Comparison of ENCODE assay signal across 7 mouse cellular contexts in the genomic region with DNA sequence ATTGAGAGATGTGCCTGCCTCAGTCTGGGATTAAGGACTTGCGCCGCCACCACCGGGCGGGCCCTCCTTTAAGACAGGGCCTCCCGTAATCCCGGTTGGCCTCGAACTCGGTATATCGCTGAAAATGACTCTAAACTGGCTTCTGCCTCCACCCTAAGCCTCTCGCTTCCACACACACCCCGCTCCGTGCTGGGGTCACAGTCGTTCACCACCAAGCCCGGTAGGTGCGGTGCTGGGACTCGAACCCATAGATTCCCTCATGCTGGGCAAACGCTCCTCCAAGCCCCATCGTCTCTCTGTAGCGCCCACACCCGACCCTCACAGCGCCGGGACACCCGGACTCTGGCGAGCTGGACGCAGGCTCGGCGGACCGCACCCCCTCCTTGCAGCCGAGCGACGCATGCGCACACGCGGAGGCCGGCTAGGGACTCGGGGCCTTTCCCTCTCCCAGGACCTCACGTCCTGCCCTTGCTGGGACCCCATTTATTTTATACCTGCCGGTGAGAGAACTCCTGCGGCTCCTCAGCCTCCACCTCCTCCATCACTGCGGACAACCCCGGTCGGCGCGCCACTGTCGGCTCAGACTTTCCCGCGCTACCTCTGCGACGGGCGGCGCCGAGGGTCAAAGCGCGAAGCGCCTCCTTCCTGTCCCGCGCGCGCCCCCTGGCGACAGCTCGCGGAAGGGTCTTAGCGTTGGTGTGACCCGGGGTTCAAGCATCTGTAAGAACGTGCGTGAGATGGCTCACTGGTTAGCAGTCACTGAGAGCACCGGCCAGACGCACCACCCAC. TPM values are rescaled to one million over a fixed set of nuclear protein-coding genes. Genes with fewer than 3 reads are reported as not detected.
DNase-seq lines count a peak whose midpoint lies in the region; ATAC-seq and TF ChIP-seq lines count a peak whose summit lies in the region.

A gene (minus strand): TSS at position 648 of the 789 bp plus-strand sequence.

- no peaks in the 10 kb centered on the region for H3K27me3 ChIP-seq in embryonic facial prominence, embryonic 11.5 days (ENCODE audit: control insufficient read depth, insufficient read depth, low read length)
- no peaks in the 10 kb centered on the region for H3K27me3 ChIP-seq in kidney, adult 2 months (replicated peaks; ENCODE audit: control insufficient read depth, insufficient read depth, low read length)
- no peaks in the 10 kb centered on the region for H3K27me3 ChIP-seq in limb, embryonic 12.5 days
- H3K27me3 ChIP-seq in midbrain, embryonic 15.5 days (replicated peaks): no peaks in the 10 kb centered on the region
- no peaks in the 10 kb centered on the region for H3K27me3 ChIP-seq in spleen, adult 2 months (ENCODE audit: control insufficient read depth, insufficient read depth, low read length)

- peak; percentile 87 for ATAC-seq in embryonic facial prominence, embryonic 11.5 days (replicated peaks; ENCODE audit: insufficient number of reproducible peaks, low FRiP score, low TSS enrichment, low read depth)
- peak; percentile 80 for ATAC-seq in limb, embryonic 12.5 days (ENCODE audit: insufficient number of reproducible peaks, insufficient read depth, low FRiP score, low TSS enrichment, low read depth)
- peak; percentile 92 for ATAC-seq in midbrain, embryonic 15.5 days (replicated peaks)

- H3K4me1 ChIP-seq in embryonic facial prominence, embryonic 11.5 days (ENCODE audit: control insufficient read depth, insufficient read depth, low read length): no peaks in the 10 kb centered on the region
- no peaks in the 10 kb centered on the region for H3K4me1 ChIP-seq in kidney, adult 2 months (ENCODE audit: control insufficient read depth, insufficient read depth, low read length)
- H3K4me1 ChIP-seq in limb, embryonic 12.5 days (replicated peaks): peaks cover 7% of the 10 kb centered on the region
- peaks cover 9% of the 10 kb centered on the region for H3K4me1 ChIP-seq in midbrain, embryonic 15.5 days
- peaks cover 5% of the 10 kb centered on the region; the same call in 1 of the 2 replicates for H3K4me1 ChIP-seq in spleen, adult 2 months (ENCODE audit: control insufficient read depth, insufficient read depth, insufficient read length)

- H3K9ac ChIP-seq in embryonic facial prominence, embryonic 11.5 days (replicated peaks; ENCODE audit: low read length): peak within 1 kb of the TSS; percentile 79
- peak within 1 kb of the TSS; percentile 70 for H3K9ac ChIP-seq in limb, embryonic 12.5 days (replicated peaks)
- peak within 1 kb of the TSS; percentile 61 for H3K9ac ChIP-seq in midbrain, embryonic 15.5 days

- peak within 1 kb of the TSS; percentile 63 for H3K4me2 ChIP-seq in embryonic facial prominence, embryonic 11.5 days (ENCODE audit: low read depth, low read length)
- peak within 1 kb of the TSS; percentile 68 for H3K4me2 ChIP-seq in limb, embryonic 12.5 days
- peak within 1 kb of the TSS; percentile 60 for H3K4me2 ChIP-seq in midbrain, embryonic 15.5 days

- WGBS in embryonic facial prominence, embryonic 11.5 days: 1% methylated on average over 68 of the region's 68 CpGs
- 2% methylated on average over 68 of the region's 68 CpGs for WGBS in kidney, adult 2 months
- 1% methylated on average over 68 of the region's 68 CpGs for WGBS in limb, embryonic 12.5 days
- 1% methylated on average over 67 of the region's 68 CpGs for WGBS in midbrain, embryonic 15.5 days
- 1% methylated on average over 68 of the region's 68 CpGs for WGBS in spleen, adult 2 months

- peak; percentile 80 for TF ChIP-seq CTCF in kidney, adult 2 months (conservative IDR thresholded peaks at IDR 0.05; ENCODE audit: insufficient read depth, insufficient read length, low read depth, low read length)
- TF ChIP-seq CTCF in spleen, adult 2 months (IDR thresholded peaks at IDR 0.05; ENCODE audit: extremely low read depth, insufficient read depth, insufficient read length, insufficient replicate concordance): peak; percentile 97

- H3K36me3 ChIP-seq in embryonic facial prominence, embryonic 11.5 days (replicated peaks; ENCODE audit: control insufficient read depth, insufficient read depth, low read depth, low read length): no peaks in the 10 kb centered on the region
- H3K36me3 ChIP-seq in kidney, adult 2 months (ENCODE audit: control insufficient read depth, insufficient read depth, low read length): no peaks in the 10 kb centered on the region
- no peaks in the 10 kb centered on the region for H3K36me3 ChIP-seq in limb, embryonic 12.5 days
- no peaks in the 10 kb centered on the region for H3K36me3 ChIP-seq in midbrain, embryonic 15.5 days (replicated peaks)
- no peaks in the 10 kb centered on the region for H3K36me3 ChIP-seq in spleen, adult 2 months (ENCODE audit: control insufficient read depth, insufficient read depth, low read length)

- H3K4me3 ChIP-seq in embryonic facial prominence, embryonic 11.5 days (ENCODE audit: low read depth, low read length): peak within 1 kb of the TSS; percentile 59
- H3K4me3 ChIP-seq in kidney, adult 2 months (ENCODE audit: insufficient read depth, low read depth, low read length): peak within 1 kb of the TSS; percentile 77
- H3K4me3 ChIP-seq in limb, embryonic 12.5 days (replicated peaks): peak within 1 kb of the TSS; percentile 59
- H3K4me3 ChIP-seq in midbrain, embryonic 15.5 days: peak within 1 kb of the TSS; percentile 60
- peak within 1 kb of the TSS; percentile 74 for H3K4me3 ChIP-seq in spleen, adult 2 months (ENCODE audit: extremely low read depth, insufficient read depth, insufficient read length)

- H3K9me3 ChIP-seq in embryonic facial prominence, embryonic 11.5 days (replicated peaks; ENCODE audit: control insufficient read depth, low read length): no peaks in the 10 kb centered on the region
- H3K9me3 ChIP-seq in limb, embryonic 12.5 days: no peaks in the 10 kb centered on the region
- no peaks in the 10 kb centered on the region for H3K9me3 ChIP-seq in midbrain, embryonic 15.5 days

- H3K27ac ChIP-seq in embryonic facial prominence, embryonic 11.5 days (replicated peaks; ENCODE audit: low read depth, low read length): peak within 1 kb of the TSS; percentile 95
- H3K27ac ChIP-seq in kidney, adult 2 months (ENCODE audit: insufficient read depth, low read depth, low read length): no peak within 1 kb of the TSS
- H3K27ac ChIP-seq in limb, embryonic 12.5 days: peak within 1 kb of the TSS; percentile 88
- peak within 1 kb of the TSS; percentile 81 for H3K27ac ChIP-seq in midbrain, embryonic 15.5 days
- H3K27ac ChIP-seq in spleen, adult 2 months (ENCODE audit: insufficient read depth, low read length): peak within 1 kb of the TSS; percentile 43; the same call in 1 of the 2 replicates

- peak; percentile 95 for DNase-seq in adrenal gland, postnatal 14 days
- peak; percentile 96 for DNase-seq in embryonic facial prominence, embryonic 11.5 days (ENCODE audit: low spot score)
- DNase-seq in heart, adult 18-20 months: peak; percentile 90 to 96
- peak; percentile 92 for DNase-seq in kidney, adult 2 months
- DNase-seq in spleen, adult 2 months (ENCODE audit: low read depth in 1 of 2, low spot score in 2 of 2): peak; percentile 65 to 86

- no peak for TF ChIP-seq POLR2A in kidney, adult 2 months (IDR thresholded peaks at IDR 0.05; ENCODE audit: low read depth, low read length)
- no peak for TF ChIP-seq POLR2A in spleen, adult 2 months (IDR thresholded peaks at IDR 0.05; ENCODE audit: low read depth, low read length)

RNA-seq across cellular contexts. Expression of the gene that starts here (rescaled TPM):
- 10.6 and 13.0 TPM in 2 replicates for total RNA-seq in adrenal gland, postnatal 14 days (2021)
- polyA plus RNA-seq in embryonic facial prominence, embryonic 11.5 days (2014; fragmentation: Nextera tagmentation; extraction: Ambion mirVana): 53.5 and 55.4 TPM in 2 replicates
- 1 to 10 TPM; 7.2 to 8.6 TPM for total RNA-seq in heart, adult 18-20 months (2021)
- polyA plus RNA-seq in kidney, adult 2 months (2012; rRNA removed): 0.75 and 1.1 TPM in 2 replicates
- polyA plus RNA-seq in limb, embryonic 12.5 days (2016; fragmentation: Nextera tagmentation; extraction: Ambion mirVana): 46.9 and 47.9 TPM in 2 replicates
- 15.3 and 15.7 TPM in 2 replicates for polyA plus RNA-seq in midbrain, embryonic 15.5 days (2015; fragmentation: Nextera tagmentation; extraction: Ambion mirVana)
- 2.7 and 4.5 TPM in 2 replicates for polyA plus RNA-seq in spleen, adult 2 months (2012; rRNA removed)
